Comparison of ENCODE assay signal across 15 mouse cellular contexts in the genomic region with DNA sequence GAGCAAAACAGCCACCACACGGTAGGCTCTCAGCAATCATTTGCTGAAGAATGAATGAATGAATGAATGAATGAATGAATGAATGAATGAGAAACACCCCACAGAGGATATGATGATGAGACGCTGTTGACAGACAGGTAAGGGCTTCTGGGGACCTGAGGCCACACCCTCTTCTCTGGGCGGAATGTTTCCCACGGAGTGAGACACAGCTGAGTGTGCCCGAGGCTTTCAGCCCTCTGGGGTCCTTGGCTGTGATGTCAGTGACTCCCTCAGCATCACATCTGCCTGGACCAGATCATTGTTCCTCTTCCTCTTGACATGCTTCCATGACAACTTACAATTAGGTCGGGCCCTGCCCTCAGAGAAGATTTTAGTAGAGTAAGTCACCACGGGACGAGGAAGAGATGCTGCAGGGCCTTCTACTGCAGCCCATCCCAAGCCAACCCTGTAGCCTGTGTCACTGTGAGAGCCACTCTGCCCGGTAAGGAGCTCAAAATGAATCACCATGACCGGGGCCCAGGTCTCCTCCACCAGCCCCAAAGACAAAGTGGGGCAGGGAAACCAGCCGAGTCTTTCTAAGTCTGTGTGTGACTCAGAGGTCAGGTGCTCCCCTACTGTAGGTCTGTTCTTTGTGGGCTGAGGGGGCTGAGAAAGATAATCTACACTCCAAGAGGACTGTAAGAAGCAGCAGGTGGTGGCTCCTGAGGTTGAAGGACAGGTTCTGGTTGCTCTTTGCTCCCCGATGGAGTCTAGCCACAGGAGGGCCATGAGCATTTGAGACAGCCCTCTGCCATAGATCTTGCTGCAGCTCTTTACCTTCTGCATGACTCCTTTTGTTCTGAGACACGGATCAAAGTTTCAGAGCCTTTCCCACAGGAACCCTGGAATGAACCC. TPM values are rescaled to one million over a fixed set of nuclear protein-coding genes. Genes with fewer than 3 reads are reported as not detected.
DNase-seq lines count a peak whose midpoint lies in the region; ATAC-seq and TF ChIP-seq lines count a peak whose summit lies in the region.
"Had no signal": no experiment of that assay in that cellular context is flagged by ENCODE, and none has a peak within 500 bp of the region (broad histone marks: within the 10 kb centered on the region; RNA-seq: fewer than 3 reads in every experiment).

No protein-coding gene starts in this region.

- no peaks in the 10 kb centered on the region for H3K36me3 ChIP-seq in hindbrain, embryonic 14.5 days (replicated peaks; ENCODE audit: control insufficient read depth, insufficient read depth)
- no peaks in the 10 kb centered on the region for H3K36me3 ChIP-seq in hindbrain, postnatal 0 days (ENCODE audit: insufficient read depth, low read length)
- no peaks in the 10 kb centered on the region for H3K36me3 ChIP-seq in forebrain, embryonic 10.5 days (replicated peaks)
- H3K36me3 ChIP-seq in midbrain, embryonic 15.5 days (replicated peaks), result no peaks in the 10 kb centered on the region
- H3K36me3 ChIP-seq: limb, embryonic 12.5 days; lung, embryonic 15.5 days had no signal

- no peak overlapping the region for H3K9ac ChIP-seq in hindbrain, embryonic 14.5 days
- H3K9ac ChIP-seq in hindbrain, postnatal 0 days (replicated peaks; ENCODE audit: low read length), result no peak overlapping the region
- H3K9ac ChIP-seq in midbrain, embryonic 15.5 days, result no peak overlapping the region
- H3K9ac ChIP-seq: lung, embryonic 15.5 days had no signal

- H3K27me3 ChIP-seq in hindbrain, embryonic 14.5 days (ENCODE audit: control insufficient read depth, insufficient read depth, low read length), result no peaks in the 10 kb centered on the region
- no peaks in the 10 kb centered on the region for H3K27me3 ChIP-seq in hindbrain, postnatal 0 days (ENCODE audit: insufficient read depth, low read length)
- H3K27me3 ChIP-seq in forebrain, embryonic 10.5 days (ENCODE audit: poor library complexity, severe bottlenecking), result peaks cover 7% of the 10 kb centered on the region
- H3K27me3 ChIP-seq in midbrain, embryonic 15.5 days (replicated peaks), result no peaks in the 10 kb centered on the region
- H3K27me3 ChIP-seq: limb, embryonic 12.5 days had no signal

- no peak for DNase-seq in hindbrain, embryonic 14.5 days (ENCODE audit: low spot score)
- DNase-seq in hindbrain, postnatal 0 days (ENCODE audit: low spot score), result no peak
- DNase-seq in A20 (ENCODE audit: low read depth, low spot score), result peak; percentile 49
- no peak for DNase-seq in forebrain, embryonic 10.5 days (ENCODE audit: extremely low spot score, low spot score)
- DNase-seq in spleen, postnatal 10 days (ENCODE audit: low spot score in 2 of 2), result no peak
- no peak for DNase-seq in kidney, postnatal 36 days
- no peak for DNase-seq in kidney, postnatal 25 days
- DNase-seq: adrenal gland, postnatal 25 days; cerebellum, adult 2 months; heart, postnatal 36 days; spleen, adult 18-20 months had no signal

- no peak overlapping the region for H3K4me3 ChIP-seq in hindbrain, embryonic 14.5 days (replicated peaks; ENCODE audit: low read length)
- H3K4me3 ChIP-seq in hindbrain, postnatal 0 days (ENCODE audit: low read length), result no peak overlapping the region
- H3K4me3 ChIP-seq in forebrain, embryonic 10.5 days, result peak overlapping the region; percentile 35; the same call in 1 of the 2 replicates
- H3K4me3 ChIP-seq in midbrain, embryonic 15.5 days, result no peak overlapping the region
- H3K4me3 ChIP-seq: limb, embryonic 12.5 days; lung, embryonic 15.5 days had no signal

- TF ChIP-seq CTCF in hindbrain, postnatal 0 days (IDR thresholded peaks at IDR 0.05; ENCODE audit: low read depth), result no peak

- no peaks in the 10 kb centered on the region for H3K9me3 ChIP-seq in hindbrain, embryonic 14.5 days (ENCODE audit: control insufficient read depth, low read length)
- no peaks in the 10 kb centered on the region for H3K9me3 ChIP-seq in hindbrain, postnatal 0 days (ENCODE audit: low read length)
- no peaks in the 10 kb centered on the region for H3K9me3 ChIP-seq in forebrain, embryonic 10.5 days
- no peaks in the 10 kb centered on the region for H3K9me3 ChIP-seq in midbrain, embryonic 15.5 days
- H3K9me3 ChIP-seq: limb, embryonic 12.5 days; lung, embryonic 15.5 days had no signal

- 0 out of 2 replicates have a peak, but pooled peaks have one; percentile 21 for ATAC-seq in hindbrain, embryonic 14.5 days (ENCODE audit: low FRiP score)
- ATAC-seq in hindbrain, postnatal 0 days, result no peak
- no peak; the same call in 1 of the 2 replicates for ATAC-seq in midbrain, embryonic 15.5 days (replicated peaks)
- ATAC-seq: CD4-positive, CD25-positive, alpha-beta regulatory T cell, adult 4 months had no signal

- H3K27ac ChIP-seq in hindbrain, embryonic 14.5 days, result 0 out of 2 replicates have a peak overlapping the region, but pooled peaks have one; percentile 3
- no peak overlapping the region for H3K27ac ChIP-seq in hindbrain, postnatal 0 days
- peak overlapping the region; percentile 85 for H3K27ac ChIP-seq in forebrain, embryonic 10.5 days
- H3K27ac ChIP-seq in midbrain, embryonic 15.5 days, result peak overlapping the region; percentile 62; the same call in 1 of the 2 replicates
- H3K27ac ChIP-seq: lung, embryonic 15.5 days had no signal

- no peak overlapping the region for H3K4me2 ChIP-seq in hindbrain, embryonic 14.5 days (replicated peaks)
- no peak overlapping the region for H3K4me2 ChIP-seq in hindbrain, postnatal 0 days (ENCODE audit: low read depth, low read length)
- H3K4me2 ChIP-seq in midbrain, embryonic 15.5 days, result peak overlapping the region; percentile 36; the same call in 1 of the 2 replicates
- H3K4me2 ChIP-seq: lung, embryonic 15.5 days had no signal

- 71% methylated on average over 13 of the region's 13 CpGs for WGBS in hindbrain, embryonic 14.5 days
- 66% methylated on average over 13 of the region's 13 CpGs for WGBS in hindbrain, postnatal 0 days
- 78% methylated on average over 13 of the region's 13 CpGs for WGBS in forebrain, embryonic 10.5 days
- 67% methylated on average over 13 of the region's 13 CpGs for WGBS in midbrain, embryonic 15.5 days

- peaks cover 20% of the 10 kb centered on the region for H3K4me1 ChIP-seq in hindbrain, embryonic 14.5 days (replicated peaks; ENCODE audit: control insufficient read depth, insufficient read depth, low read length)
- H3K4me1 ChIP-seq in hindbrain, postnatal 0 days (ENCODE audit: insufficient read depth, low read length), result peaks cover 20% of the 10 kb centered on the region
- H3K4me1 ChIP-seq in forebrain, embryonic 10.5 days, result peaks cover 42% of the 10 kb centered on the region
- H3K4me1 ChIP-seq in midbrain, embryonic 15.5 days, result peaks cover 34% of the 10 kb centered on the region

RNA-seq across cellular contexts. Expression of a gene that starts 51.0 kb away (rescaled TPM):
- polyA plus RNA-seq in hindbrain, embryonic 14.5 days (2014; fragmentation: Nextera tagmentation; extraction: Ambion mirVana), result 79.1 and 82.7 TPM in 2 replicates
- total RNA-seq in hindbrain, postnatal 0 days (2014; rRNA removed), result 46.3 and 58.3 TPM in 2 replicates
- 94.7 and 96.8 TPM in 2 replicates for polyA plus RNA-seq in hindbrain, postnatal 0 days (2015; fragmentation: Nextera tagmentation; extraction: Ambion mirVana)
- polyA plus RNA-seq in forebrain, embryonic 10.5 days (2016; fragmentation: Nextera tagmentation; extraction: Ambion mirVana), result 74.9 and 77.6 TPM in 2 replicates
- 73.5 and 76.3 TPM in 2 replicates for polyA plus RNA-seq in midbrain, embryonic 15.5 days (2015; fragmentation: Nextera tagmentation; extraction: Ambion mirVana)
